Mouse (Mus musculus): Measurements from ENCODE around the gene Slc1a7.

GRCm38 (mm10) chr4:108062524-108062923 is 94.4 kb downstream of the Slc1a7 start:
- TF ChIP-seq CTCF (IDR thresholded peaks at IDR 0.05; ENCODE audit: insufficient read depth, low read depth, low read length) (no peak), POLR2A (IDR thresholded peaks at IDR 0.05; ENCODE audit: insufficient read depth, low read depth, low read length) (no peak)

Data from olfactory bulb, adult 2 months (tissue).